Mouse (Mus musculus) thymus, postnatal 25 days (tissue): ENCODE measurements at regions not wholly inside any gene's neighbourhood (a gene's known extent, or its start where the extent isn't known, plus 50 kb on each side); places are given as distances from the start of the nearest gene placed in this dataset.

Source experiments
- DNase-seq: peaks from one replicate; pipeline ENCODE4 v3.0.0; 2022

DNA sequence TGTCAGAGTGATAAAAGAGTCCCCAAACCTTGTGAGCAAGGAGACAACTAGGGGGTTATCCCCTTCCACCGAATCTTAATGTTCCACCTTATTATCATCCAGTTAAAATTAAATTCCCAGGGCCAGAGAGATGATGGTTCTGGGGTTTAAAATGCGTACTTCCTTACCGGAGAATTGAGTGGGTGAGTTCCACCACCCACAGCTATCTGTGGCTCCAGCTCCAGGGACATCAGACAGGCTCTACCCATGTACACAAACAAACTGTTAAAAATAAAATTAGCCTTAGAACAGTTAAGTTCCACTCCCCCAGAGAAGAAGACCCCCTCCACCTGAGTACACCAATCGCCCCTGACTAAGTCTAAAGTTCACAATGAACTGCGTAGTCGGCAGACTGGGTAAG, 52.0 kb upstream of the Mgat5 start:
- DNase-seq, result no peak

DNA sequence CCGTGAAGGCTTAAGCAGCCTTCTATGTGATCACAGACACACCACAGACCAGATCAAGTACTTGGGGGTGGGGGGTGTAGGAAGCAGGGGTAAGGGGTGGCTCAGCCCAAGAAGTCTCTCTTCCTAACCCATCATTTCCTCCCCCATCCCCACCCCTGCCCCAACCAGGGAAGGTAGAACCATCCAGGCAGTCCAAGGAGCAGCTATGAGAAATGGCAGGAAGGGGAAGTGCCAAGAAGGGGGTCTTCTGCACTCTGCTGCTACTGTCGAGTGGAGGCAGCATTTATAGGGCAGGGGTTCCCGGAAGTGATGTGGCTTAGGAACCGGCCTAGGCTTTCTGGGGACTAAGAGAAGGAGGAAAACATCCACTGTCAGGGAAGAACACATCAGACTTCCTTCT, 69.3 kb upstream of the Mgat5 start:
- DNase-seq, result no peak

DNA sequence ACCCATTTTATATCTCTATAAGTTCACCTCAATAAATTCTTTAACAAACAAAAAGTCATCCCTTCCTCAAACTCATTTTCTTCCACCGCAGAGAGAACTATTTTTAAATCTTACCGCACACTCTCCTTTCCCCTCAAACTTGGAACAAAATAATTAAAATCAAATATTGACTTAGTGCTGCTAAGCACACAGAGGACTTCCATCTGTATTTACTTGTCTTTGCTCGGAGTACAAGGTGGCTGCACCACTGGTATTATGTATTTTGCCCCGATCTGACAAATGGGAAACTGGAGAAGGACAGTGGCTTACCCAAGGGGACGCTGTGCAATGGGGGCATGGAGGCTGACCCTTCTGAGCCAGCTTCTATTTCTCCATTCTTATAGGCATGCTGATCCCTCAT, 72.9 kb upstream of the Mgat5 start:
- no peak for DNase-seq

DNA sequence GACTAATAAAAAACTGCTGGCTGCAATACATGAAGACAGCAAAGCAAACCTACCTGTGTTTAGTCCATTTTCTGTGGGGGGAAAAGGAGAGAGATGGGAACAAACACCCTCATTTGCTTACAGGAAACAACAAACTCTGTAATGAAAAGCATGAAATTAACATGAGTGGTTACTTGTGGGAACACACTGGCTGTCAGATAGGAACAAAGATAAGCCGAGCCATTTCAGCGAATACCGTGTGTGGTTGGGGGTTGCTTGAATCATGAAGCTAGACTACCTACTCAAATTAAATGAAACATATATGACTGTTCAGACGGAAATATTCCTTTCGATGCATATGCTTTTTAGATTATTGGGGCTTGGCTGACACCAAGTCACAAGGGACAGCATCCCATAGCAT, 80.0 kb upstream of the Mgat5 start:
- DNase-seq, result no peak

DNA sequence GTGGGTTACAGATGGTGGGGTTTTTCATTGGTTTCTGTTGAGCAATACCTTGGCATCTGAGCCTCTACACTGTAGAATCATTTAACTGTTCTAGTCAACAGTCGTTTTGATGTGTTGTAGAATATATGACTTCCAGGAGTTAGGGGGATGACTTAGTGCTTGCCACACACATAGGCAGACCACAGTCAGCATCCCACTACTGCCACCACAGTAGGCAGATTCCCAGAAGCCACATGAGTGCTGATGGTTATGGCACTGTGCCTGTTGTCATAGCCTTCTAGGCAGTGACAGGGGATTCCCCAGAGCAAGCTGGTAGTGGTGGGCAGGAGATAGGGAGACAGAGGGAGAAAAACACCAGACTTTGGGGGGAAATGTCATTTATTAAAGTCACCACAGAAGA, 86.8 kb upstream of the Mgat5 start:
- DNase-seq, result no peak

DNA sequence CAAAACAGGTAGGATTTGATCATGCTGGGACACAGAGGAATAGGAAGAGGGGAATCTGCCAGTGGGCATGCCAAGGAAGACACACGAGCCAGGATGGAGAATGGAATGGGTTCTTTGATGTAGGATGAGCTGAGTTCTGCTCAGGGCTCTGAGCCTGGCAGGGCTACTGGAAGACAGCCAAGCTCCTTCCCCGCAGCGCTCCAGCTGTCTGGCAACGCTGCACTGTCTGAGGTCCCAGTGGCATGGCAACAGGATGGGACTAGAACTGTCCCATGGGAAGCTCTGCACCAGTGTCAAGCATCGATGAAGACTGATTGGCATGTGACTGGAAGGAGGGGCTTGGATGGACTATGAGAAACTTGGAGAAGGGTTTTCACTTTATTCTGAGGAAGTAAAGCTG, 97.3 kb upstream of the Mgat5 start:
- no peak for DNase-seq

DNA sequence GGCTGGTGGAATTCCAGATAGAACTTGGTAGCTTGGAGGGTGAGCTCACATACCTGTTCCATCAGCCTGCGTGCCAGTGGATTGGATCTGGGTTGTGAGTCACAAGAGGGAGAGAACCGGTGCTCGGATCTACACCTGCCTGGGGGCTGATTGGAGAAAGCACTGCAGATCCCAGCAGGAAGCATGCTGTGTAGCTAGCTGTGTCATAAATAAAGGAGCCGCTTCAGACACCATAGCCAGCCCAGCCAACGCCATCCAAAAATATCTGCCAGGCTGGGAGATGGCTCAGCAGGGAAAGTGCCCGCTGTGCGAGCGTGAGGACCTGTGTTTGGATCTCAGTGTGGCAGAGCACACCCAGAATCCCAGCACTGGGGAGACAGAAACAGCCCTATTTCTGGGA, 99.0 kb upstream of the Mgat5 start:
- DNase-seq, result no peak

DNA sequence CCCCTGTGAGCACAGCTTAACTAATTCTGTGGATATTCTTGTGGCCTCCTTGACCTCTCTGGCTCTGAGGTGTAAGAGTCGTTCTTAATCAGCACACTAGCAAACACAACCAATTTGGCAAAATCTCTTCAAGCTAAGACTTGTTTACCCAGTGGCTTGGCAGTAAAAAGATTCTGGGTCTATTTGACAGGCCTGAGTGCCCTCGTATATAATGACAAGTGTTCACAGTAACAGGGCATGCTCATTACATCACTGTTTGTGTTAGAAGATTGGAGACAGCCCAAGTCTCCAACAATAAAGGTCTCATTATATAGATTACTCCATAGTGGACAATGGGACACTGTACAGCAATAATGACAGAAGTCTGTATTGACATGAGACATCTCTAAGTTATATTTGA, 101.2 kb upstream of the Mgat5 start:
- no peak for DNase-seq

DNA sequence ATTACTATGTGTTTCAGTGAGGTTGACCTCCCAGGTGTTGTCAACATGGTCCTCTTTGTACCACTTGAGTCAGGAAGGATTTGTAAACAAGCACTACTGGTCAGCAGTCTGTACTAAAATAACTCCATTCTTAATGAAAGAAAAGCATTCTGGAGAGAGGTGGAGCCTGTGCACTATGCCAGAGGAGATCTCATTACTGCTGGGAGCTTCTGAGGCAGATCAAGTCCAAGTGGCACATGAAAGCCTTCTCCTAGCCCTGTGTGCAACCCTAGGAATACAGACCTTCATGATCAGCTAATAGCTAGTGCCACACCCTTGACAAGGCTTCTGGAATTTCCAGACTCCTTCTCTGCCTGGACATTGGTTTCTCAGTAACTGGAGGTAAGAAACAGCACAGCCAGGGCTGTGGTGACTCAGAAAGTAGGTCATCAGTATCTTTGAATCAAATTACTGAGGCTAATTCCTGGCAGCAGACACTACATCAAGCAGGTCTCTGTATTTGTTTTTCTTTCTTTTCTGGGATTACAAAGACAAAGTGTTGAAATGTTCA, 105.9 kb upstream of the Mgat5 start:
- DNase-seq, result no peak

DNA sequence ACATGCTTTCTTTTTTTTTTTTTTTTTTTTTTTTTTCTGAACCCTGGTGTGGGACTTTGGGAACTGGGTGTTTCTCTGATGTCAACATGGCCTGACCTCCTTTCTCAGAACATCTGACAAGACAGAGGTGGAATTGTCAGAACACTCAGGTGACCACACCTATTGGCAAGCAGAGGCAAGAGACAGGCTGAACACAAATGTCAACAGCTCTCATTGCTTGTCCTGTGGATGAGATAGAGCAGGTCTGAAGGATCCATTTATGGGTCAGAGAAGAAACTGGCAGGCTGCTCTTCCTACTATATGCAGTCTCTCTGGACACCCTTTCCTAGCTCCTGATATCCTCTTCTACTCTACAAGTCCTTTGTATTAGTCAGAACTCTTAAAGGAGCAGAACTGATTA, 117.2 kb upstream of the Mgat5 start:
- DNase-seq, result no peak

DNA sequence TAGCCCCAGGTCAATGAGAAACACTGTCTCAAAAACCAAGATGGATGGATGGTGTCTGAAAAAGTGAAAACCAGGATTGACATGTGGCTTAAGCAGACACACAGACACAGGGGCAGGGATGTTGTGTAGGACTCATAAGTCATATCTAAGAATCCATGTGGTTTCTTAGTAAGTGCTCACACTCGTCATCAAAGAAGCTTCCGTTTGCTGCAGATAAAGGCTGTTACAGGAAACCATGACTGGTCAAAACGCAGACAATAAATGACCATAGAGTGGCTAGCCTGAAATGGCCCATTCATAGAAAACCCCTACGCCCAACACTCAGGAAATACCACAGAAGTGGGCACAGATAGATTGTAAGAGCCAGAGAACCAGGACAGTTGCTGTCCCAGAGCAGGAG, 118.8 kb upstream of the Mgat5 start:
- no peak for DNase-seq

DNA sequence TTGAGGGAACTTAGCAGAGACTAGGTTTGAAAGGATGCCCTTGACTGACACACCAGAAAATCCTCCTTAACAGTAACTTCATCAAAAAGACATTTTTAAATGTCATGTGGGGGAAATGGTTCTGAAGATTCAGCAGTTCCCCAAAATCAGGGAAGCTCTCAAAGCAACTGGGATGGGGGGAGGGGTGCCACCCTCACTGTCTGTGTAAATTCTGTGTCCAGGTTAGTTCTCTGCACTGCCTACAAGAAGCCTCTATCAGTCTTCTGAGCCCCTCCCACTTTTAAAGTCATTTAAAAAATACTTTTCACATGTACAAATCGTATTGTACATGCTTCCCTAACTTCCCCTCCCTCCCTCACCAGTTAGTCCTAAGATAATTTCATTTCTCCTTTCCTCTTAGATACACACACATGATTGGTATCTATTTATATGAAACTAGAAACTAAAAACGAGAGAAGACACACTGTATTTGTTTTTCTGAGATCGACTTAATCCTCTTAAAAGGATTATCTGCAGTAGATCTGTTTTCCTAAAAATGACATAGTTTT, 121.0 kb upstream of the Mgat5 start:
- DNase-seq, result no peak

DNA sequence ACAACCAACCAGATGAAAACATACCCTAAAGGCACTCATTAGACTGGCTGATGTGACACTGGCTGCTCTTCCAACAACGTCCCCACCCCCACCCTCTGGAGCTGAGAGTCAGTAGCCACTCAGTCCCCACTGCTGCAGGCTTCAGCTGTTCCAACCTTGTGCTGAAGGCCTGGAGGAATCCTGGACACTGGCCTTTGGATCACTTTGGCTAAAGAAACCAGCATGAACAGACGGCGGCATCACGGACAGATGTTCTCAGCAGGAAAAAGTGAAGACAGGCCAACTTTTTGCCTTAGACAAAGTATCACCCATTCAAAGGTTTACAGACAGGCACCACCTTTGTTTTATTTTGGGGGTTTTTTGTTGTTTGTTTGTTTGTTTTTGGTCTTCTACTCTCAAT, 125.8 kb upstream of the Mgat5 start:
- no peak for DNase-seq

DNA sequence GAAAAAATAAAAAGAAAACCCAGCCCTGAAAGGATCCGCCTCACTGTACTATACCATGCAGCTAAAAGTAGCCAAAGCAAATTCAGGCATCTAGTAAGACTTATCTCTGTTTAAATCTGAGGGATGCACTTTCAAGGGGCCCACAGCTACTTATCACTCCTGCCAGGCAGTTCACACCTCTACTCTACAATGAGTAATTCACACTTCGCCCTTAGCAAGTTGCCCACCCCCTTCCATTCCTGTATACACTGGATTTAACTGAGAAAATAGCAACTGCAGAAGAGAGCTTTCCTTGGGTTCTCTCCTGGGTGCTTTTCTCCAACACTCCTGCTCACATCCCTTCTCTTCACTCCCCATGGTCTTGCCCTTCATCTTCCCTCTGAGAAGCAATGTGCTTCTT, 142.4 kb upstream of the Mgat5 start:
- no peak for DNase-seq

DNA sequence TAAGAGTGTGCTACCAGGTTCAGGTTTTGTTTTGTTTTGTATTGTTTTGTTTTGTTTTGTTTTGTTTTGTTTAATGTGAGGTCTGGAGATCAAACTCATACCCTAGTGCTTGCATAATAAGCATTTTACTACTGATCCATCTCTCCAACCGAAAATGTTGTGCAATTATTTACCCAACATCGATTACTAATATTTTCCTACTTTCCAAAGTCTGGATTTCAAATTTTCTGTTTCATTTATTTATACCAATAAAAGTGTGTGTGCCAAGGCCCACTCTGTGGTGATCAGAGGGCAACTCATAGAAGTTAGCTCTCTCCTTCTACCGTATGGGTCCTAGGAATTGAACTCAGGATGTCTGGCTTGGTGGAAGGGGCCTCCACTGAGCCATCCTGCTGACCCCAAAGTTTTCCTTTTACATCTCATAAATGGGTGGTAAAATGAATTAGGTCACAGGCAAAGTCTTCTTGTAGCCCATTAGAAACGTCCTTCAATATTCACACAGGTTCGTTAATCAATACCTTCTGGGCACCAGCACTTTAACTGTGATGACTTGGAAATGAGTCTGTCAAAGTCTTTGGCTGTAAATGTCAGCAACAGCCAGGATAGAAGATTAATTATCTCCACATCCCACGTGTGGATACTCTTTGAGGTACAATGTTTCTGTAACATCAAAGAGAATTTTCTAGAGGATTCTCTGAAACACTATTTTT, 158.9 kb upstream of the Mgat5 start:
- no peak for DNase-seq

DNA sequence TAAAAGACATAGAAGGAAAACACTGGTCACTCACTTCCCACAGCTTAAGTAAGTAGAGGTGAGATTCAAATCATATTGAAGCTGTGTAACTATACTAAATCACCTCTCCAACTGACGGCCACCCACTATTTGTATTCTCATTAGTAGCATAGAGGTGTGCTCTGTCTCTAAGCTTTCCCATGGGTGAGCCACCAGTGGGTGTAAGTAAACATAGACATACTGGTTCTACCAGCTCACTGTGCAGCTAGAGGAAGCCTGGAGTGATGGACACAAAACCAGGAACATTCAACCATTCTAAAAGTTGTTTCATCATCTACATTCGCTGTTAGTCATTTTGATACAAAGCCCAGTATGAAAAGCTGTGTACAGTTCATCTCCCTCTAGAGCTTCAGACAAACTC, 170.1 kb upstream of the Mgat5 start:
- DNase-seq, result no peak

DNA sequence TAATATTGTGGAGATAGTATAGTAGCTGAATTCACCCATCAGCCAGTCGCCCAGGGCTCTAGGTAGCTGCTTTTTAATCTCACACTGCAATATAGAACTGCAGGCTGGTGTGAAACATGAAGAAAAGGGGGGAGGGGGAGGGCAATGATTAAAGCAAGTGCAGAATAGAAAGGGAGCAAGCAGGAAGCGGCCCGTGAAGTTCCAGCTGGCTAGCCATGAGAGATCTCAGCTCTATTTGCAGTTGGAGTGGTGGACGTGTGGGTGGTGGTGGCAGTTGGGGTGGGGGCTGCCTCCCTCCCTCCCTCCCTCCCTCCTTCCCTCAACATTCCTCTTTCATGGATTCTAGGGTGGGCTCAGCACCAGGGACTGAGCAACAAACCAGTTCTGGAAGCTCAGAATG, 173.3 kb upstream of the Mgat5 start:
- DNase-seq, result no peak

DNA sequence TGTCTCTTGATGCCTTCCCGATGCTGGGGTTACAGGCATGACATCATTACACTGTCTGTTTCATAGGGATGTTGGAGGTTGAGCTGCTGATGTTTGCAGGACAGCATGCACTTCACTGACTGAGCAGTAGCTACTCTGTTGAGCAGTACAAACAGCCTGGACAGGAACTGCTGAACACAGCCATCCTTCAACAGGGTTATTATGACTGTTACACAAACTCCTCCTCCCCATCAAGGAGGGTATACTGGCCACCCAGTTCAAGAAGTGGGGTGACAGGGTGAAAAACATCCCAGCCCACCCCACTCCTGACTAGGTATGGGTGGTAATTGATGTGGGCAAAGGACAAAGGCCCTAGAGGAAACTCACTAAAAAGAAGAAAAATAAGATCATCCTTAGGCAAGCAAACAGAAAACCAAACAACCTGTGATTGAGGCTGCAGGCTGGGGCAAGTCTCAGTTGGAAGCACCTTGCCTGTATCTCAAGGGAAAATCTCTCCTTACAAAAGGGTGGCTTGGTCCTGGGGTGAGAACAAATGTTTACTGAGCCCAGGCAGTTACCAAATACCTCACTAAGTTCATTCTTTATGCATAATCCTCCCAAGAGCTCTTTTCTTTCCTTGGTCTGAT, 175.8 kb upstream of the Mgat5 start:
- no peak for DNase-seq

DNA sequence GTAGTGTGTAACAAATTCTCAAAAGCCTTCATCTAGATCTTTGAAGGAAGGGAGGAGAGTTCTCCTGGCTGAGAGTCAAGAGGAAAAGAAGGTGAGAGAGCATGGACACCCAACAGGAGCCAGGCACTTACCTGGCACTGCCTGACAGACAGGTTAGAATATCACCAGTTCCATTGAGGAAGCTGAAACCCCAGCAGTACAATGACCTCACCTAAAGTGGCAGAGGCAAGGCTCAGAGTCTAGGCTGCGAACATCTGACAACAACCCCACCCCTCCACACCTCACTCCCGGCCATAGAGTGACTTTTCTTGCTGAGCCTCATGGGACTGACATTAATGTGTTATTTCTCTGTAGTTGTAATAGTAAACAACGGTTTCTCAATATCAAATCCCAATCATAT, 181.7 kb upstream of the Mgat5 start:
- no peak for DNase-seq

DNA sequence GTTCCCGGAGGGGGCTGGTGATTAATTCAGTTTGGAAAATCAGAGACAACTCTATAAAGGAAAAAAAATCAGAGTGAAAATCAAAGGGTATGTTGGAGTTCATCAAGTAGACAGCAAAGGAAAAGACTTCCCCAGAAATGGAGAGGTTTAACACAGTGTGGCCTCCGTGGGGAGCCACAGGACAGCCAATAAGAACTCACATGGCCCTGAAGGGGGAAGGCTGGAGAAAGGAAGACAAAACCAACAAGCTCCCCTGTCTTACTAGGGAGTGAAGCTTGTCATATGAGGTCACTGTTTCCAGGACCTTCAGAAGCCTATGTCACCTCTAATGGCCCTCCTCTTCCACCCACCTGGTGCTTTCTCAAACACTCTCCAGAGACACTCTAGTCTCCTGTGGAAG, 187.1 kb upstream of the Nckap5 start:
- DNase-seq, result peak; percentile 6

DNA sequence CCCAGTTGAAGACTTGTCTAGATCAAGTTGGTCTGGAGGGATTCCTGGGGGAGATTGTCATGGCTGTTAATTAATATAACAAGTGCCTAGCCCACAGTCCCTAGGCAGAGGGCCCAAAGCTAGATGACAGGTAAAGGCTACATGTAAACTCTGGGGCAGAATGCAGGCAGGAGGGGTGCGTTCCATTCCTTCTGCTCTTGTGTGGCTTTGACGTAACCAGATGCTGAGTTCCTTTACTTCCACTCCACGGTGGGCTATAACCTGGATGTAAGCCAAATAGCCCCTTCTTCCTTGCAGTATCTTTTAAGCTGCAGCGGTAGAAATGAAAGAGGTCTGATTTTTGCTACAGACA, 185.3 kb upstream of the Nckap5 start:
- DNase-seq, result no peak

DNA sequence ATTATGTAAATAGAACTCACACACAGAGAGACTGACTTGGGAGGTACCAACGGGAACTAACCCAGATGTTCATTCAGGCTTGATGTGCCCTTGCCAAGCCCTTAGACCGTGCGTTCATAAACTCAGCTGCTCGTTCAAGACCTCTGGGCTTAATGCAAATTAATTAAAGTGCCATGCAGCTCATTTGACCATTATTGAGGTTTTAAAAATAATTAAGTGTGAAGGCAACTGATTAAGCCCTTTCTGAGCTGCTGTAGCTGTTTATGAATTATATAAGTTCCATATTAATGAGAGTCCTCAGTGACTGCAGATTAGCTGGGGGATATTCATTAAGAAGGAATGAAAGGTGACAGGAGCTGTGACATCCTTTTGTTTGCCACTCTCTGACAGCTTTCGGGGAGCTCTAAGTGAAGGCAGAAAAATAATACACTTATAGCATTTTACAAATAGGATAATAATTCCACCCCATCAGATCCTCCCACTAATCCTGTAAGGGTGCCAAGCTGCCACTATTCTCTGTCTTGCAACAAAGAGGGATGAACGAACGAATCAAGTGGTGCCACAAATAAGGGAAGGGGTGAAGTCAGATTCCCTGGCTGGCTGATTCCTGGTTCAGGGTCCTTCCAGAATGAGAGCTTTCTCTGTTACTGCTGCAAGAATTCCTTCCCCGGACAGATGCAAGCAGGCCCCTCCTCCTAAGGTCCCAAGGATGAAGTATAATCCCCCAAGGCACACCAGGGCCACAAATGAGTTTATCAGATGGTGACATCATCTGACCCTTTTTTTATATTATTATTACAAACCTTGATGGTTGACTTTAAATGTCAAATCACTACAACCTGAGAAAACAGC, 184.7 kb upstream of the Nckap5 start:
- no peak for DNase-seq

DNA sequence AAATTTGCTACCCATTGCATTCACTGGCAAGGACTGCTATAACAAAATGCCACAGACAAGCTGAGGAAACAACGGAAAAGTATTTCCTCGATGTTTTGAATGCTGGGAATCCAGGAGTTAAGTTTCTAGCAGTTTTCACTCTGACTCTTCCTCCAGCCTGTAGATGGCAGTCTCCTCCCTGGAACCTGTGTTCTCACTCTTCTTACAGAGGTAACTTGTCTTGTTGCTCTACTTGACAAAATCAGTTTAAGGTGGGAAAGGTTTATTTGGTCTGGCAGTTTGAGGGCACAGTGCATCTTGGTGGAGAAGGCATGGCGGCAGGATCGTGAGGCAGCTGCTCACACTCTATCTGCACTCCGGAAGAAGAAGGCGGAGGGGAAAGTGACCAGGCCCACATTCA, 181.3 kb upstream of the Nckap5 start:
- peak; percentile 4 for DNase-seq

DNA sequence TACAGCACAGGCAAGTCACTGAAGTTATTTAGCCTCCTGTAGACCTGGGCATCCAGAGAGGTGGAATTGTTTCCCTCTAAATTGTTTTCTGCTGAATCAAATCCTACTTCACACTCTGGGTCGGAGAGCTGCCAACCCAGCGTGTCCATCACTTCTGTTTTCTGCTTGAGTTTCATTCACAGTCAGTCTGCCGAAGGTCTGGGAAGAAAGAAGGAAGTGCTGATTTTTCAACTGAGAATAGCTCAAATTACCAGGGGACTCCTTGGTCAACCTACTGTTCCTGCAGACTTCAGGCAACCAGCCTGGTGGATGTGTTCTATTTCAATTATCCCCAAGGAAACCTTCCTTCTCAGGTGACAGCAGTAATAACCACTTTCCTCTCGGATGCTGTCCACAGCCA, 179.1 kb upstream of the Nckap5 start:
- DNase-seq, result no peak
